Mouse (Mus musculus) G1E (cell line): ENCODE measurements around the gene Steap3. TPM values are rescaled to one million over a fixed set of nuclear protein-coding genes. Genes with fewer than 3 reads are reported as not detected.

Experiments
- ATAC-seq: 2 replicates; pipeline ENCODE4 v1.8.0; 2016; ENCODE audit warnings: mild to moderate bottlenecking; ENCODE audit not compliant: insufficient number of reproducible peaks, poor library complexity, low FRiP score, severe bottlenecking; ENCODE audit errors: extremely low read depth
- DNase-seq: peaks from one replicate; pipeline ENCODE4 v3.0.0; 2012; ENCODE audit warnings: low spot score
- H3K27me3 ChIP-seq: 2 replicates; pipeline ENCODE4 v1.6.1; 2012; ENCODE audit warnings: mild to moderate bottlenecking, low read length, inconsistent platforms; ENCODE audit not compliant: insufficient read depth
- H3K36me3 ChIP-seq: replicated peaks from 2 replicates; pipeline ENCODE3; 2012; ENCODE audit warnings: mild to moderate bottlenecking, inconsistent platforms
- H3K4me1 ChIP-seq: 2 replicates; pipeline ENCODE4 v1.6.1; 2012; ENCODE audit warnings: low read depth, low read length, inconsistent platforms, mixed read lengths; ENCODE audit not compliant: insufficient read depth
- H3K4me3 ChIP-seq: 2 replicates; pipeline ENCODE4 v1.5.1; 2012; ENCODE audit warnings: low read depth, mild to moderate bottlenecking, inconsistent platforms, low read length, moderate library complexity, mixed read lengths
- H3K9me3 ChIP-seq: replicated peaks from 2 replicates; pipeline ENCODE4 v1.6.1; 2012; ENCODE audit warnings: inconsistent platforms
- CTCF ChIP-seq: IDR thresholded peaks from 2 replicates; pipeline ENCODE4 v1.5.1; 2012; ENCODE audit warnings: low read depth, low read length, inconsistent platforms, mixed read lengths
- GATA1 ChIP-seq: IDR thresholded peaks from 2 replicates; pipeline ENCODE4 v1.6.1; 2012; ENCODE audit warnings: borderline replicate concordance, low read length, inconsistent platforms, mixed read lengths
- GATA2 ChIP-seq: IDR thresholded peaks from 2 replicates; pipeline ENCODE4 v1.6.1; 2012; ENCODE audit warnings: low read depth, low read length, inconsistent platforms, borderline replicate concordance
- POLR2AphosphoS5 ChIP-seq: IDR thresholded peaks from 2 replicates; pipeline ENCODE4 v1.6.1; 2012; ENCODE audit warnings: low read depth, low read length, inconsistent platforms; ENCODE audit not compliant: insufficient replicate concordance
- TAL1 ChIP-seq: conservative IDR thresholded peaks from 2 replicates; pipeline ENCODE4 v1.6.1; 2012; ENCODE audit warnings: low read depth, low read length, inconsistent platforms, mixed read lengths
- polyA plus RNA-seq: library from polyadenylated mRNA; stranded (reverse); fragments of >175 nt; gene quantifications from 2 replicates; pipeline ENCODE4 v1.2.3, GENCODE M21; 2012
- total RNA-seq, 2 experiments: library from RNA; stranded (forward) in 1 of 2; stranded (reverse) in 1 of 2; fragments of 200-1000 nt in 1 of 2; fragments of >200 nt in 1 of 2; fragmentation: Nextera tagmentation in 1 of 2; gene quantifications; 2 replicates each; pipeline ENCODE4 v1.2.3; 2014 to 2017

Steap3 gene
- total and polyA plus RNA-seq, 3 experiments: 10.2 to 67.2 (median 28.5) TPM

DNA sequence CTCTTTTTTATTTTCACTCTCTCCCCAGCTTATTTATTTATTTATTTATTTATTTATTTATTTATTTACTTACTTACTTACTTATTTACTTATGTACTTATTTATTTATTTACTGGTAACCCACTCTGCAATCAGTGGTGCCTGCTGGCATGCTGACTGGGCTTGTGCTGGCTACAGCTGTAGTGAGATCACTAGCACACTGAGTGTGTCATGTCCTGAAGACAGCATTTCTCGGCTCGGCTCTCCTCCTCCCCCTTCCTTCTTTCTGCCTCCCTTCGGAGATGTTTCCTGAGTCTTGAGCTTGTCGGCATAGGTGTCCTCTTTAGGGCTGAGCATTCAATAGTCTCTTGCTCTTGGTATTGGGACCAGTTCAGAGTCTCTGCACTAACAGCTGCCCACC is 73.6 kb downstream of the Steap3 start:
- DNase-seq: no peak
- H3K27me3 ChIP-seq: peaks cover 3% of the 10 kb centered on the region; the same call in 1 of the 2 replicates
- TF ChIP-seq POLR2AphosphoS5 (no peak), GATA1 (no peak), CTCF (no peak), TAL1 (no peak), GATA2 (no peak)
- H3K36me3 ChIP-seq: no peaks in the 10 kb centered on the region
- no peak overlapping the region for H3K4me3 ChIP-seq
- H3K9me3 ChIP-seq: no peaks in the 10 kb centered on the region
- no peak for ATAC-seq
- H3K4me1 ChIP-seq: no peaks in the 10 kb centered on the region

DNA sequence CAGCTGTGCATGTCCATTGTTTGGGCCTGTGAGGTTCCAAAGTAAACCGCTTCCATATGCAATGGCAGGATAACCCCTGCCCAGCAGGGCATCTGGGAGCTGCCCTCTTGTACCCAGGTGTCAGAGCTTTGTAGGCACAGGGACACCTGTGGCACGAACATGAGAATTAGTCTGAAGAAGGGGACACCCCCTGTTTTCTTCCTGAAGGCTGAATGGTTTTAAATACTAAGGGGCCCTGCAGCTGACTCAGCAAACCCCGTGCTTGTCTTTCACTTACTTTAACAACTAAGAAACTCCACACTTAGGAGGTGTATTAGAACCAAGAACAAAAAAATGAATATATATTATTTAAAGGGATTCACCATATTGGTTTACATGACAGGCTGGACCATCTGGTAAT is 74.4 kb downstream of the Steap3 start:
- DNase-seq: no peak
- no peak overlapping the region for H3K4me3 ChIP-seq

DNA sequence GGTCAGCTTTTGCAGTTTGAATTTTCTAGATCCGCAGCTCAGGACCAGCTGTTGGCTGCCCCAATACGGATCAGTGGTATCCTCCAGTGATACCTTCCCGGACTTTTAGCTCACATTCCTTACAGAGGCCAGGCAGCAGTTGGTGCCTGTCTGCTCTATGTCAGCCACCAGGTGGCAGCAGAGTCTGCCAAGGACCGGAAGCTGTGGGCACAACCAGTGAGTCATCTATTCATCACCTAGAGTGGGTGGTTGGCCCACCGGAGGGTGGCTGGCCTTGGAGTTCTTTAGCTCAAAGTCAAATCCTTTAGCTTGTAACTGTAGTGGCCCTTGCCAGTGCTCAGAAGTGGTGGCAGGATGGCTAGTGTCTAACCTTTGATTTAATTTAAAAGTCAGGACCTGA is 75.3 kb downstream of the Steap3 start:
- DNase-seq (peak; percentile 40), ATAC-seq (peak; percentile 52; the same call in 1 of the 2 replicates)
- Histone ChIP-seq H3K4me1 (no peaks in the 10 kb centered on the region), H3K36me3 (no peaks in the 10 kb centered on the region), H3K9me3 (no peaks in the 10 kb centered on the region), H3K27me3 (peaks cover 3% of the 10 kb centered on the region; the same call in 1 of the 2 replicates), H3K4me3 (no peak overlapping the region)
- TF ChIP-seq CTCF (peak; percentile 83), TAL1 (no peak), GATA2 (no peak)

More for the DNA sequence above, 74.4 kb downstream of the Steap3 start:
- Histone ChIP-seq H3K27me3 (peaks cover 3% of the 10 kb centered on the region; the same call in 1 of the 2 replicates), H3K4me1 (no peaks in the 10 kb centered on the region), H3K36me3 (no peaks in the 10 kb centered on the region), H3K9me3 (no peaks in the 10 kb centered on the region)
- no peak for TF ChIP-seq GATA2
- TF ChIP-seq TAL1: no peak
- TF ChIP-seq GATA1: no peak
- ATAC-seq: no peak

DNA sequence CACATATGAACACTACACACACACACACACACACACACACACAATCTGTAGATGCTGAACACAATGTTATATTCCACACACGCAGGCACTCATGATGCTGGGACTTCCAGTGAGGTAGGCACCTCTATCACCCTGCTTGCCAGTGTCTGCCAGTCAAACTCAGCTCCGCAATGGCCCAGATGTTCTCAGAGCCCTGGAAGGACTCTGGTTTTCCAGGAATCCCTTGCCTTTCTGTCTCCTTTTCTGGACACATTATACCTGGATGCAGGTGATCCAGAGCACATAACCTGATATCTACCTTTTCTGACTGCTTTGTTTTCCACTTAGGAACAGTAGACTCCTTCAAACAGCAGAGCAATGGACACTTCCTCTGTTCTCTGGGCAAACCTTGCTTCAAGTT is 75.8 kb downstream of the Steap3 start:
- Histone ChIP-seq H3K4me1 (no peaks in the 10 kb centered on the region), H3K27me3 (peaks cover 3% of the 10 kb centered on the region; the same call in 1 of the 2 replicates), H3K36me3 (no peaks in the 10 kb centered on the region), H3K9me3 (no peaks in the 10 kb centered on the region), H3K4me3 (no peak overlapping the region)
- TF ChIP-seq GATA2 (no peak), GATA1 (no peak), CTCF (no peak), POLR2AphosphoS5 (no peak), TAL1 (no peak)
- ATAC-seq (no peak), DNase-seq (no peak)

DNA sequence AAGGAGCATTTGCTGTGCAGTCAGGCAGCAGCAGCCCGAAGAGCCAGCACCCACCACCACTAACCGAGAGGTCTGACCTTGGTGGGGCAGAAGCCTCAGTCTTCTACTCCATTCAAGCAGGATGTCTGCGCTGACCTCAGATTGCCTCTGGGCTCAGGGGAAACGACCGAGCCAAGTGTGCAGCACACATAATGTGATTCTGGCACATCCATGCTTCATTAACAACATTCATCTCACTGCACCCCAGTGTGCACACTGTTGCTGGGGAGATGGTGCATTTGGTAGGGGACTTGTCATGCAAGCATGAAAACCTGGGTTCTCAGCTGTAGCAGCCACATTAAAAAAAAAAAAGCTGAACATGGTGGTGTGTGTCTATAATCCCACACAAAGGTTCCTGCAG is 76.6 kb downstream of the Steap3 start:
- Histone ChIP-seq H3K36me3 (no peaks in the 10 kb centered on the region), H3K4me3 (no peak overlapping the region), H3K4me1 (no peaks in the 10 kb centered on the region), H3K9me3 (no peaks in the 10 kb centered on the region), H3K27me3 (peaks cover 3% of the 10 kb centered on the region; the same call in 1 of the 2 replicates)
- DNase-seq: no peak
- TF ChIP-seq CTCF (no peak), GATA2 (no peak)
- no peak for ATAC-seq

DNA sequence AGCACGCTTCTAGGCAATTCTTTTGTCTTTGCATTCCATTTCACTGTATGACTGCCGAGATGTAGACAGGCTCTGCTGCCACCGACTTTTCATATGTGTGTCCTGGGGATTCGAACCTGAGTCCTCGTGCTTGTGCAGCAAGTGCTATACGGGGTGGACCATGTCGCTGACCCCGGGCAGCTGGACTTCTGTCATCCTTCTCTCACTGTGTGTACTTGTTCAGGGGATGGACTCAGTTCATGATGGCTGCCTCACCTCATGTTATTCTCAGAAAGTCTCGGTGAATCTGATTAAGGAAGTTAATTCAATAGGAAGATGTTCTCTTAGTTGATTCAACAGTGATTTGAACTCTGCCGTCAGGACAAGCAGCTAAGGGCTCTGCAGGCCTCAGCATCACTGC is 78.9 kb downstream of the Steap3 start:
- no peaks in the 10 kb centered on the region for H3K9me3 ChIP-seq
- no peaks in the 10 kb centered on the region; the same call in 1 of the 2 replicates for H3K27me3 ChIP-seq
- no peak overlapping the region for H3K4me3 ChIP-seq
- TF ChIP-seq TAL1: no peak
- TF ChIP-seq GATA1: no peak
- TF ChIP-seq GATA2: no peak
- TF ChIP-seq CTCF: no peak
- no peak for TF ChIP-seq POLR2AphosphoS5
- DNase-seq (no peak), ATAC-seq (no peak)
- H3K36me3 ChIP-seq: no peaks in the 10 kb centered on the region
- no peaks in the 10 kb centered on the region for H3K4me1 ChIP-seq

DNA sequence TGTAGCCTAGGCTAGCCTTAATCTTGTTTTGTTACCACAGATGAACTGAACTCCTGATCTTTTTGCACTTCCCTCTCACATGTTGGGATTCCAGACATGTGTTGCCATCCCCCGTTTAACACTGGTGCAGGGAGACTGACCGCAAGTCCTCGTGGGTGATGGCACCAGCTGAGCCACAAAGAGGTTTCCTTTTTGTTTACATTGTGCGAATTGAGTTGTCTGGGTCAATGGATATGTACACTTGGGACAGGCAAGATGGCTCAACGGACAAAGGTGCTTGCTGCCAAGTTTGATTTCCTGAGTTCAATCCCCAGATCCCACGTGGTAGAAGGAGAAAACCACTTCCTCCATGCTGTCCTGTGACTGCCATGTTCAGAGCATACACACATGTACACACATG is 80.2 kb downstream of the Steap3 start:
- ATAC-seq (no peak), DNase-seq (no peak)
- Histone ChIP-seq H3K4me1 (no peaks in the 10 kb centered on the region), H3K4me3 (no peak overlapping the region), H3K36me3 (no peaks in the 10 kb centered on the region), H3K27me3 (no peaks in the 10 kb centered on the region; the same call in 1 of the 2 replicates), H3K9me3 (no peaks in the 10 kb centered on the region)
- no peak for TF ChIP-seq GATA1
- no peak for TF ChIP-seq GATA2
- TF ChIP-seq TAL1: no peak
- no peak for TF ChIP-seq CTCF
- no peak for TF ChIP-seq POLR2AphosphoS5
